21 mouse cellular contexts compared by ENCODE assay signal in the genomic region with DNA sequence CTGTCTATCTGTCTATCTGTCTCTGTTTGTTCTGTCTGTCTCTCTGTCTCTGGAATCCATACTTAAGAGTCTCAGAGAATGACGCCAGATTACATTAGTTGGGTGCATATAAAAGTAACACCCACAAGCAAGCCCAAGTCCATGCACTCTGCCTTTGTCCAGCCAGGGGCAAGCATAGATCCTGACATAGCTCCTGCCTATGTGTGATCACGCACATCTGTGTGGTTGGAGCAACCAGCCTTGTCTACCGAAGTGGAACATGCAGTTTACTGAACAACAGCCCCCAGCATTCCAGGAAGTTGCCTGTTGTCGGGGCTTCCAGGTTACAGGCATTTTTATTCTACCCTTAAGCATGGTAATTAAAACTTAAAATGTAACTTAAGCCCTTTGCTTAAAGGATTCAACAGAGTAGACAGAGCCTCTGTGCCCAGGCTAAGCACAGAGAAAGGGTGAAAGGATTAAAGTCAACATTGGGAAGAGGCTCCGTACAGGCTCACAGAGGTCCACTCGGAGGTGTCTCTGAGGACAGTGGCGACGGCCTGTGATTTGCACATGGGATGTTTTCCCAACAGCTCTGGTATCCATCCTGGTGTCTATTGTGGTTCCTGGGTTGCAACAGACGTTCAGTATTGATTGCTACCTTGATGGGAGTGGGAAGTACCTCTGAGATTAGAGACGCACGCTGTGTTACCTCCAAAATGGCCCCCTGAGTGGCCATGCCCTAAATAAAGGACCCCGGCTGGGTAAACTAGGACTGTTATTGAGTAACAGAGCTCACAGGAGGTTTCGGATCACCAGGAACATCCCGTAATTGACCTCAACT.
DNase-seq lines count a peak whose midpoint lies in the region; ATAC-seq and TF ChIP-seq lines count a peak whose summit lies in the region.
"Had no signal": no experiment of that assay in that cellular context is flagged by ENCODE, and none has a peak within 500 bp of the region (broad histone marks: within the 10 kb centered on the region; RNA-seq: fewer than 3 reads in every experiment).

No protein-coding gene starts in this region.

- no peaks in the 10 kb centered on the region for H3K27me3 ChIP-seq in kidney, postnatal 0 days (ENCODE audit: insufficient read depth, low read length)
- no peaks in the 10 kb centered on the region for H3K27me3 ChIP-seq in midbrain, embryonic 14.5 days (ENCODE audit: control insufficient read depth, insufficient read depth, low read length)
- H3K27me3 ChIP-seq: embryonic facial prominence, embryonic 15.5 days; heart, embryonic 12.5 days had no signal

- peak overlapping the region; percentile 39 for H3K4me2 ChIP-seq in kidney, postnatal 0 days (ENCODE audit: low read length)
- no peak overlapping the region for H3K4me2 ChIP-seq in midbrain, embryonic 14.5 days (ENCODE audit: low read length)
- H3K4me2 ChIP-seq: embryonic facial prominence, embryonic 15.5 days; heart, embryonic 12.5 days had no signal

- no peaks in the 10 kb centered on the region for H3K4me1 ChIP-seq in kidney, postnatal 0 days (replicated peaks; ENCODE audit: insufficient read depth, low read length)
- H3K4me1 ChIP-seq in midbrain, embryonic 14.5 days (ENCODE audit: control insufficient read depth, insufficient read depth, low read length) = no peaks in the 10 kb centered on the region
- H3K4me1 ChIP-seq: embryonic facial prominence, embryonic 15.5 days; heart, embryonic 12.5 days had no signal

- peak; percentile 84 for ATAC-seq in kidney, postnatal 0 days (replicated peaks; ENCODE audit: low FRiP score, low read depth)
- no peak for ATAC-seq in midbrain, embryonic 14.5 days (ENCODE audit: low FRiP score, low TSS enrichment)
- ATAC-seq: CD4-positive, CD25-positive, alpha-beta regulatory T cell, adult 4 months; forebrain, embryonic 14.5 days had no signal

- no peak overlapping the region for H3K9ac ChIP-seq in kidney, postnatal 0 days (ENCODE audit: low read depth, low read length)
- no peak overlapping the region for H3K9ac ChIP-seq in midbrain, embryonic 14.5 days (replicated peaks; ENCODE audit: low read length)
- H3K9ac ChIP-seq: embryonic facial prominence, embryonic 15.5 days; heart, embryonic 12.5 days had no signal

- peak; percentile 6 for DNase-seq in forelimb bud, embryonic 11.5 days (ENCODE audit: low read depth, low spot score)
- peak; percentile 49 for DNase-seq in kidney, adult 9 months
- DNase-seq in kidney, postnatal 0 days (ENCODE audit: low spot score) = peak; percentile 73
- DNase-seq in kidney, postnatal 4 days = peak; percentile 35 to 57
- DNase-seq in midbrain, embryonic 14.5 days = no peak
- DNase-seq in embryo, embryonic 11 days = no peak
- DNase-seq in heart, adult 8-10 months (ENCODE audit: low spot score) = no peak
- DNase-seq: adrenal gland, adult 8-10 months; adrenal gland, postnatal 36 days; B cell, adult 2 months; cerebellum, adult 2 months; cerebellum, postnatal 10 days; gastrocnemius, postnatal 14 days; heart, adult 2 months had no signal

- H3K27ac ChIP-seq in kidney, postnatal 0 days = peak overlapping the region; percentile 85
- H3K27ac ChIP-seq in midbrain, embryonic 14.5 days (replicated peaks; ENCODE audit: low read depth, low read length) = no peak overlapping the region
- H3K27ac ChIP-seq: embryonic facial prominence, embryonic 15.5 days; forebrain, embryonic 10.5 days; heart, adult 2 months had no signal

- TF ChIP-seq CTCF in kidney, postnatal 0 days (IDR thresholded peaks at IDR 0.05; ENCODE audit: low read depth) = no peak

- no peaks in the 10 kb centered on the region for H3K36me3 ChIP-seq in kidney, postnatal 0 days (ENCODE audit: insufficient read depth, low read length)
- no peaks in the 10 kb centered on the region for H3K36me3 ChIP-seq in midbrain, embryonic 14.5 days (ENCODE audit: control insufficient read depth, insufficient read depth, low read length)
- H3K36me3 ChIP-seq: embryonic facial prominence, embryonic 15.5 days; forebrain, embryonic 10.5 days; G1E; heart, embryonic 12.5 days had no signal

- H3K4me3 ChIP-seq in kidney, postnatal 0 days (replicated peaks; ENCODE audit: low read depth, low read length) = 0 out of 2 replicates have a peak overlapping the region, but pooled peaks have one; percentile 1
- no peak overlapping the region for H3K4me3 ChIP-seq in midbrain, embryonic 14.5 days (replicated peaks; ENCODE audit: low read depth, low read length)
- H3K4me3 ChIP-seq: embryonic facial prominence, embryonic 15.5 days; erythroblast, embryonic 14.5 days; forebrain, embryonic 10.5 days; heart, adult 2 months; heart, embryonic 12.5 days had no signal

- WGBS in kidney, postnatal 0 days = 40% methylated on average over 14 of the region's 14 CpGs
- WGBS in midbrain, embryonic 14.5 days = 57% methylated on average over 14 of the region's 14 CpGs

- H3K9me3 ChIP-seq in kidney, postnatal 0 days (replicated peaks; ENCODE audit: low read length) = no peaks in the 10 kb centered on the region
- H3K9me3 ChIP-seq in midbrain, embryonic 14.5 days (ENCODE audit: control insufficient read depth, low read length) = no peaks in the 10 kb centered on the region
- H3K9me3 ChIP-seq: embryonic facial prominence, embryonic 15.5 days; forebrain, embryonic 10.5 days; heart, embryonic 12.5 days had no signal

Comparison
In these comparisons a context has a peak if more than half of its experiments do, and no peak if none do; other contexts are left out.
1. DNase-seq: peak in forelimb bud, embryonic 11.5 days (single experiment), kidney, adult 9 months (single experiment), kidney, postnatal 0 days (single experiment) and kidney, postnatal 4 days (2 of 2); none in midbrain, embryonic 14.5 days (single experiment), embryo, embryonic 11 days (single experiment) and heart, adult 8-10 months (single experiment).